Mouse (Mus musculus): ENCODE results near the gene Nthl1. TPM values are rescaled to one million over a fixed set of nuclear protein-coding genes. Genes with fewer than 3 reads are reported as not detected.
"Not testable (repeated sequence)": the region's sequence is repeated elsewhere in the genome, so short reads cannot be mapped to it uniquely, and the experiment has no call there.

Nthl1 gene
- polyA plus RNA-seq, 1 experiment from 2014 or later: 19.8 TPM

DNA sequence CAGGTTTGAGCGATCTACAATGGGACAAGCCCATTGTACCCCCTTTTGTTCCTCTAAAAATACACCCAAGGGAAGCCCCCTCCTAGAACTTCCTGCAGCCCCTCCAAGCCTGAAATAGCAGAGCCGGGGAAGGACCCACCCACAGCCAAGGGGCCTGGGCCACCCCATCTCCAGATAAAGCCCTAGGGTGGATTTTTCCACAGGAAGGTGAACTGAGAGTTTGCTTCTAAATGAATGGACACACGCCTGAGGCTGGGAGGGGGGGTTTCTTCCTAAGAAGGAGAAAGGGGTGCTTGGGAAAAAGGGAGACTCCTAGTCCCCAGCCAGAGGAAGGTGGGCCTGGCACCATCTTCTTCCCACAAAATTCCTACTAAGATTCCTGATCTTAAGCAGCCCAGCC, 13.4 kb downstream of the Nthl1 start:
- Histone ChIP-seq H3K4me3 (no peak overlapping the region; the same call in 1 of the 2 replicates), H3K27ac (peak overlapping the region; percentile 75), H3K9me3 (no peaks in the 10 kb centered on the region), H3K36me3 (peaks cover 6% of the 10 kb centered on the region; the same call in 1 of the 2 replicates), H3K4me1 (peaks cover 74% of the 10 kb centered on the region), H3K27me3 (ENCODE audit: insufficient read depth, poor library complexity, severe bottlenecking) (peaks cover 87% of the 10 kb centered on the region)
- 55% methylated on average over 3 of the region's 3 CpGs for WGBS
- DNase-seq (ENCODE audit: low spot score): no peak

DNA sequence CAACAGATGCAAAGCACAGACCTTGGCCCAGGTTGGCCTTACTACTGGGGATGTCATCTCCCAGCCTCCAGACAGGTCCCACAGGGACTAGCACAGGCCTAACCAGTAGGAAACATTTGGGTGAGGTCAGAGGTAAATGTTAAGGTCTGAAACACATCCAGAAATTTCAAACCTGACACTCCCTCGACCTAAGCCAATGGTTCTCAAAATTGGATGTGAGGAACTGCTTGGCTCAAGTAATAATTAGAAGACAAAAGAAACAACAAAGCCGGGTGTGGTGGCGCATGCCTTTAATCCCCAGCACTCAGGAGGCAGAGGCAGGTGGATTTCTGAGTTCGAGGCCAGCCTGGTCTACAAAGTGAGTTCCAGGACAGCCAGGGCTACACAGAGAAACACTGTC, 13.9 kb downstream of the Nthl1 start:
- Histone ChIP-seq H3K27ac (peak overlapping the region; percentile 75; the same call in 1 of the 2 replicates), H3K9me3 (no peaks in the 10 kb centered on the region), H3K4me1 (peaks cover 74% of the 10 kb centered on the region), H3K27me3 (ENCODE audit: insufficient read depth, poor library complexity, severe bottlenecking) (peaks cover 89% of the 10 kb centered on the region), H3K36me3 (peaks cover 3% of the 10 kb centered on the region; the same call in 1 of the 2 replicates), H3K4me3 (no peak overlapping the region)
- DNase-seq (ENCODE audit: low spot score): no peak
- 80% methylated on average over 4 of the region's 4 CpGs for WGBS

DNA sequence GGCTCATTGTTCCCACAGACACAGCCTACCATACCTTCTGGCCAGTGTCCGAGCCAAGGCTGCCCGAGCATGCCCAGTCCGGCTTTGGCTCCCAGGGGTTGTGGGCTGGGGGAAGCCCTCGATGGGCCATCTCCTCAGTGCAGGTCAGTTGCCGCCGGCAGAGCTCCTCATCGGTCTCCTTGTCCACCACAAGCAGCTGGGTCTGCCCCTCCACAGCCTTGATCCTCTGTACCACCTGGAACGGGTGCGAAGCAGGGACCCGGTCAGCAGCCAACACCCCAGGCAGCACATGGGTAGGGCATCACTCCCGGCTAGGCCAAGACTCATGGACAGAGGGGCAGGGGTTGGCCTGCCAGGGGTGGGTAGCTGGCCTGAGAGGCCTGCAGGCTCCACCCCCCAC, 15.0 kb downstream of the Nthl1 start:
- 72% methylated on average over 11 of the region's 11 CpGs for WGBS
- peaks cover 89% of the 10 kb centered on the region for H3K27me3 ChIP-seq (ENCODE audit: insufficient read depth, poor library complexity, severe bottlenecking)

DNA sequence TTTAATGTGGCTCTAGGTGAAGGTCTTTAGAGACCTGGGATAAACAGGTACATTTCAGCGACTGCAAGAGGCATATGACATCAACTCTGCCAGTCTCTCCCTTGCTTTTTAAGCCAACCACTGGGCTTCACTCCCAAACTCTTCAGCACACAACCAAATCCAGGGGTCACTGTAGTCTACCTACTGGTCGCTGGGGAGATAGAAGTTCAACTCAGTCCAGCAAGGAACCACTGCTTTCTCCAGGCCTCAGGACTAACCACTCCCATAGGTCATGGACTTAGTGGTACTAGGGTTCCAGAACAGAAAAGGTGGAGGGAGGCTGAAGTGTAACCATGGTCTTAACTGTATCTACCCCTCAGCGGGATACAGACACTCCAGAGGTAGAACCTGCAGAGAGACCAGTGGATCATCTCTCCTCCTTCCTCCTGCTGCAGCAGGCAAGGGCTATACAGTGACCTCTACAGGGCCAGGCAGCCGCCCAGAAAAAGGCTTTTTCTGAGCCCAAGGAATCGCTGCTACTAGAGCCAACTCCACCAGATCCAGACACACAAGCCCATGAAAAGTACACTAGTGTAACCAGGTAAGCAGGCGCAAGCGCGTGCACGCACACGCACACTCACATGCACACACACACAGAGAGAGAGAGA, 16.4 kb downstream of the Nthl1 start:
- H3K4me1 ChIP-seq: peaks cover 63% of the 10 kb centered on the region

More for the DNA sequence above, 15.0 kb downstream of the Nthl1 start:
- peaks cover 76% of the 10 kb centered on the region for H3K4me1 ChIP-seq
- H3K27ac ChIP-seq: peak overlapping the region; percentile 65; the same call in 1 of the 2 replicates
- H3K9me3 ChIP-seq: no peaks in the 10 kb centered on the region
- DNase-seq (ENCODE audit: low spot score): no peak
- 0 out of 2 replicates have a peak, but pooled peaks cover 3% of the 10 kb centered on the region for H3K36me3 ChIP-seq
- H3K4me3 ChIP-seq: peak overlapping the region; percentile 17; the same call in 1 of the 2 replicates

DNA sequence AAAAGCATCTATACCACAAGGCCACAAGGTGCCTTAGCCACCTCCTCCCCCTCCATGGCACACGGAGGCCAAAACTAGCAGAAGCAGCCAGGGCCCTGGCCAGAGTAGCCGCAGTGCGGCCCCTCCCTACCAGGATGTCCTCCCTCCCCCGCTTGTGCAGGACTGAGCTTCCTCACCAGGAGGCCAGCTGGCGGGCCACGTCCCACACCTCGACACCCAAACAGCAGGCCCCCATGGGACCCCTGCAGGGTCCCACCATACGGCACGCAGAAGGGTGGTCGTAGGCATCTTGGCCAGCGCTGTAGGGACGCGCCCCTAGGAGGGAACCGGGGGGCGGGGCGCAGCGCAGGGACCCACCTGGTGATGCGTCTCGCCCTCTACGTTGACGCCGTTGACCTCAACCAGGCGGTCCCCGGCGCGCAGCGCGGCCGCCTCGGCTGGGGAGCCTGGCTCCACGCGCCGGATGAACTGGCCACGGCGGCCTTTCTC, 17.1 kb downstream of the Nthl1 start:
- H3K27ac ChIP-seq: peak overlapping the region; percentile 90
- H3K27me3 ChIP-seq (ENCODE audit: insufficient read depth, poor library complexity, severe bottlenecking): peaks cover 84% of the 10 kb centered on the region
- no peaks in the 10 kb centered on the region for H3K36me3 ChIP-seq
- DNase-seq (ENCODE audit: low spot score): no peak
- peak overlapping the region; percentile 86 for H3K4me3 ChIP-seq
- peaks cover 55% of the 10 kb centered on the region for H3K4me1 ChIP-seq
- H3K9me3 ChIP-seq: no peaks in the 10 kb centered on the region
- 2% methylated on average over 35 of the region's 35 CpGs for WGBS

More for the DNA sequence above, 16.4 kb downstream of the Nthl1 start:
- WGBS: 73% methylated on average over 10 of the region's 10 CpGs
- peak overlapping the region; percentile 86 for H3K4me3 ChIP-seq
- no peak for DNase-seq (ENCODE audit: low spot score)
- peak overlapping the region; percentile 90; the same call in 1 of the 2 replicates for H3K27ac ChIP-seq
- no peaks in the 10 kb centered on the region for H3K36me3 ChIP-seq
- H3K27me3 ChIP-seq (ENCODE audit: insufficient read depth, poor library complexity, severe bottlenecking): peaks cover 83% of the 10 kb centered on the region
- H3K9me3 ChIP-seq: no peaks in the 10 kb centered on the region

DNA sequence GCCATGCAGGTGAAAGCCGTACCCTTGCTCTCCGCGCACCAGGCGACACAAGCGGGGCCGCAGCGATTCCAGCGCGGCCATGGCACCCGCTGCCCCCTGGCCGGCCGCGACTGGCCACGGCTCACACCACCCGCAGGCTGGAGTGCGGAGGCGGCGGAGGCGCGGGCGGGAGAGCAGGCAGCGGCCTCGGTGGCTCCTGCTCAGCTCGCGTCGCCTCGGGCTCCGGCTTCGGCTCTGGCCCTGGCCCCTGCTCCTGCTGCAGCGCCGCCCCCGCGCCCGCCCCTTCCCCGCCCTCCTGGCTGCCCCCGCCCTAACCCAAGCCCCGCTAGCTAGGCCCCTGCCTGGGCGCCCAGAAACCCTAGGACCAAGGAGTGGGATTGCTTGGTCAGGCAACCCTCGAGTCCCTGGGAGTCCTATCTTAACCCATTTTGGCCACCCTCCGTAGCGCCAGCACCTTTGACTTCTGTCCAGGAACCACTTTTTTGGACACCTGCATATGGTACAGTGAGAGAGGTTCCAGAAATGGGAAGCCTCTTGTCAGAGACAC, 17.7 kb downstream of the Nthl1 start, which contains the start of gene Slc9a3r2:
TSS of gene Slc9a3r2 (minus strand) at position 258 of the 547 bp plus-strand sequence.
- Histone ChIP-seq H3K36me3 (no peaks in the 10 kb centered on the region), H3K9me3 (no peaks in the 10 kb centered on the region), H3K27ac (peak within 1 kb of the TSS; percentile 90), H3K4me1 (peaks cover 50% of the 10 kb centered on the region), H3K27me3 (ENCODE audit: insufficient read depth, poor library complexity, severe bottlenecking) (peaks cover 84% of the 10 kb centered on the region), H3K4me3 (peak within 1 kb of the TSS; percentile 86)
- DNase-seq (ENCODE audit: low spot score): no peak
- WGBS: under 1% methylated on average over 35 of the region's 41 CpGs

DNA sequence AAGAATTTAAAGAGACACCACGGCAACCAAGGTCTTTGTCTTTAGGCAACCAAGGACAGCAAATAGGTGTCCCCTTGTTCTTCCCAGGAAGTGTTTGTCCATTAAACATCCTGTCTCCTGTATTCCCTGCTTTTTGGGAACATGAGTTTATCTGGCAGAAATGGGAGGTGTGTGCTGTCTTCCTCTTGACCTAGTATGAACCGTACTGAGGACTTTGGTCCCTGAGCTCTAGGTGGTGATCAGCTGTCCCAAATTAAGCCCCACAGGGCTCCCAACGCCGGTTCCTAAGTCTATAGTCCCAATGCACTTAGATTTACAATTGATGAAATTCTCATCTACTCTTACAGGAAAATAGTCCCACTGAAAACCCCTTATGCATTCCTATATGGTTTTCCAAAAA, 18.3 kb downstream of the Nthl1 start:
- no peak for DNase-seq (ENCODE audit: low spot score)
- H3K36me3 ChIP-seq: no peaks in the 10 kb centered on the region
- H3K9me3 ChIP-seq: no peaks in the 10 kb centered on the region
- H3K27ac ChIP-seq: no peak overlapping the region
- H3K4me3 ChIP-seq: peak overlapping the region; percentile 86
- 77% methylated on average over 4 of the region's 4 CpGs for WGBS
- peaks cover 82% of the 10 kb centered on the region for H3K27me3 ChIP-seq (ENCODE audit: insufficient read depth, poor library complexity, severe bottlenecking)
- peaks cover 43% of the 10 kb centered on the region for H3K4me1 ChIP-seq

DNA sequence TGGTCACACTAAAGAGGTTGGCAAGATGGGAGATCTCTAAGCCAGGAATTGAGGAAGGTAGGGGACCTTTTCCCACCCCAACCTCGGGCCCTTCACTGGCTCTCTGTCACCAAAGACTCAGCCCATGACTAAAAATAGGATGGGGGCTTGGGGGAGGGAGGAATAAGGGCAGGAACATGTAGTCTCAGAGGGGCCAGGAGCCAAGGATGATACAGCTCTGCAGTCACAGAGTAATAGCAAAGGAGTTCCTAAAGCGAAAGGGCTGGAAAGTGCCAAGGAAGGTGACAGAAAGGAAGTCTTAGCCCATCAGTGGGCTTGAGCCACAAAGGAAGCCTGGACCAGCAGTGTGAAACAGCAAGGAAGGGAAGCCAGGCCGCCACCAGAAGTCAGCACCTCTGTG, 19.4 kb downstream of the Nthl1 start:
- no peaks in the 10 kb centered on the region for H3K9me3 ChIP-seq
- peaks cover 85% of the 10 kb centered on the region for H3K27me3 ChIP-seq (ENCODE audit: insufficient read depth, poor library complexity, severe bottlenecking)
- 57% methylated on average over 3 of the region's 3 CpGs for WGBS
- no peaks in the 10 kb centered on the region for H3K36me3 ChIP-seq
- no peak overlapping the region for H3K4me3 ChIP-seq
- H3K27ac ChIP-seq: no peak overlapping the region
- no peak for DNase-seq (ENCODE audit: low spot score)
- peaks cover 37% of the 10 kb centered on the region for H3K4me1 ChIP-seq

DNA sequence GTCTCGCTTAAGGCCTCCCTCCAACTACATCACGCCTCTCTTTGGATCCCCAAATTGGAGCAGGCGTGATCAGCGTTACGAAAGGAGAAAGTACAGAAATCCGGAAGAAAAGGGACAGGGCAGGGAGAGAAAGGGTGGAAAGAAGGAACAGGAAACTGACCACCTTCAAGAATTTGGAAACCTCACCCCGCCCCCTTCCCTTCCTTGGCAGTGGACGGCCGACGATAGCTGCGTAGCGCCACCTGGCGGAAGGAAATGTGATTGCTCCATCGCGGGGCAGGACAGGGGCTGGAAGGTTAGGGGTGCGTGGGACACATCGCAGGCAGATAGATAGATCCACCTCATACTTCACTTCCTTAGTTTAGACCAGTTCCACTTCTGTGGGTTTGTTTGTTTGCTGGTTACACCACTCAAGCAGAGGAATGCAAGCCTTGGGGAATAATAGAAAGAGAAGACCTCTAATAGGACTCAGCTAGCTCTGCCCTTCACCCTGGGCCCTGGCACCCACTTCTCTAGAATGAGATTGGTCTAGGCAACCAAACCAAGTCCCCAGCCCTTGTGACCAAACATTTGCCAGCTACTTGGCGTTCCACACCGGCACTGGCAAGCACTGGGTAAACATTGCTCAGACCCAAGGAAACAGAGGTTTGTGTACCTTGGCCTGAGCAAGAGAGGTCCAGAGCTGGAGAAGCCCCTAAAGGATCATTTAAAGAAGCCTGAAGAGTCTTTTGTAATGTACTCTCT, 21.7 kb downstream of the Nthl1 start:
- Histone ChIP-seq H3K4me1 (peaks cover 36% of the 10 kb centered on the region), H3K36me3 (no peaks in the 10 kb centered on the region), H3K4me3 (peak overlapping the region; percentile 48), H3K9me3 (no peaks in the 10 kb centered on the region), H3K27ac (peak overlapping the region; percentile 74), H3K27me3 (ENCODE audit: insufficient read depth, poor library complexity, severe bottlenecking) (peaks cover 85% of the 10 kb centered on the region)
- WGBS: 5% methylated on average over 19 of the region's 19 CpGs
- peak; percentile 92 for DNase-seq (ENCODE audit: low spot score)

DNA sequence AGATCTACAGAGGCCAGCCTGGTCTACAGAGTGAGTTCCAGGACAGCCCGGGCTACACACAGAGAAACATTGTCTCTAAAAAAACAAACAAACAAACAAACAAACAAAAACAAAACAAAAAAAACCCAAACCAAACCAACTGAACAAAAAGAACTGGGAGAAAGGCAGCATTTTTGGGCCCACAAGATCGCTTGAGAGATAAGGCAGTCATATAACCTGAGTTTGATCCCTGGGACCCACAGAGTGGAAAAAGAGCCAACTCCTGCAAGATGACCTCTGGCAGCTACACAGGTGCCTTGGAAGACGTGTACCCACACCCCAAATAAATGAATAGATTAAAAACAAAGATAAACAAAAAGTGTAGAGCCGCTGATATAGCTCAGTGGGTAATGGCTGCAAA, 22.5 kb downstream of the Nthl1 start:
- H3K9me3 ChIP-seq: no peaks in the 10 kb centered on the region
- WGBS: 77% methylated on average over 4 of the region's 4 CpGs
- no peak for DNase-seq (ENCODE audit: low spot score)
- H3K36me3 ChIP-seq: no peaks in the 10 kb centered on the region
- H3K27ac ChIP-seq: no peak overlapping the region
- H3K27me3 ChIP-seq (ENCODE audit: insufficient read depth, poor library complexity, severe bottlenecking): peaks cover 87% of the 10 kb centered on the region
- no peak overlapping the region for H3K4me3 ChIP-seq
- H3K4me1 ChIP-seq: peaks cover 28% of the 10 kb centered on the region

DNA sequence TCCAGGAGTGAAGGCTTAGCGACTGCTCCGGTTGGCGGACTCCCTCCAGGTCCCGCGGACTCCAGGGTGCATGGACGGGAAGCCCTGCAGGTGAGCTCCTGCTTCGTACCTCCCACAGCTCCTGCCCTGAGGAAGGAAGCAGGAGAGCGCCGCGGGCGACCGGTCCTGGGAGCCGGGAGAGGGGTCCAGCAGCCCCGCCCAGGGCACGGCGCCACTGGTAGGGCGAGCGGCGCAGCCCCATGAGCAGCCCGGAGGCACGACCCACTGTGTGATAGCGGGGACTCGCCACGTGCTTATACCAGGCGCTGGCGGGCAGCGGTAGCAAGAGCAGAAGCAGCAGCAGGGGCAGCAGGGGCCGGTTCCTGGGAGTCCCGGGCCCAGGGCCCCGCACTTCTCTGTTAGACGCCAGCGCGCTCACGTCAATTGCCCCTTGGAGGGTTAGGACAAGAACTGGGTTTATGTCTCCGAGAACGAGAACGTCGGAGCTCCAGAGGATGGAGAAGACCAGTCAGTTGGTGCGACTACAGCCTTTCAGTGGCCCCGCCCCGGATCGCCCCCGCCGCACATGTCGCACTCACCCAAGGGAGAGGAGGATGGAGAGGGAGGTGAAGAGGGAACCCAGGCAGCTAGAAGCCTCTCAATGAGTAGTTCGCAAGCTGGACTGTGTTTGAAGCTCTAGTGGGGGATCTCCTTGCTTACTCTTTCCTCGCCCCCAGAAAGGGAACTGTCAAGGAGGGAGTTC, 25.7 kb downstream of the Nthl1 start, which contains the start of gene Npw:
TSS of gene Npw (minus strand) at position 441 of the 742 bp plus-strand sequence.
- H3K4me3 ChIP-seq: peak within 1 kb of the TSS; percentile 64
- peak within 1 kb of the TSS; percentile 67; the same call in 1 of the 2 replicates for H3K27ac ChIP-seq
- peaks cover 79% of the 10 kb centered on the region for H3K27me3 ChIP-seq (ENCODE audit: insufficient read depth, poor library complexity, severe bottlenecking)
- DNase-seq (ENCODE audit: low spot score): no peak
- 1% methylated on average over 47 of the region's 47 CpGs for WGBS
- no peaks in the 10 kb centered on the region for H3K36me3 ChIP-seq
- peaks cover 17% of the 10 kb centered on the region for H3K4me1 ChIP-seq
- H3K9me3 ChIP-seq: no peaks in the 10 kb centered on the region

DNA sequence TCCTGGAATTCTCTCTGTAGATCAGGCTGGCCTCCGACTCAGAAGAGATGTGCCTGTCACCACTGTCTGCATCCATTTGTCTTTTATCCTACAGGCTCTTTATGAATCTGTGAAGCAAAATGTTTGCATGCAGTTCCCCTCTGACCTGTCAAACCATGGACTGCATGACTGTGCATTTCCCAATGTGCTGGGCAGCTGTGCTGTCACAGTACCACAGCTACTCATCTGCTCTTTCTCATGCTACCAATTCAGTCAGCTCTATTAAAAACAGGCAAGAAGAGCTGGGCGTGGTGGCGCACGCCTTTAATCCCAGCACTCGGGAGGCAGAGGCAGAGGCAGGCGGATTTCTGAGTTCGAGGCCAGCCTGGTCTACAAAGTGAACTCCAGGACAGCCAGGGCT, 34.5 kb downstream of the Nthl1 start:
- not testable (repeated sequence) for DNase-seq (ENCODE audit: low spot score); H3K9me3 ChIP-seq; H3K27ac ChIP-seq; H3K36me3 ChIP-seq; H3K4me3 ChIP-seq; H3K27me3 ChIP-seq (ENCODE audit: insufficient read depth, poor library complexity, severe bottlenecking)
- 53% methylated on average over 7 of the region's 7 CpGs for WGBS
- peaks cover 28% of the 10 kb centered on the region for H3K4me1 ChIP-seq
